In the genomic region with DNA sequence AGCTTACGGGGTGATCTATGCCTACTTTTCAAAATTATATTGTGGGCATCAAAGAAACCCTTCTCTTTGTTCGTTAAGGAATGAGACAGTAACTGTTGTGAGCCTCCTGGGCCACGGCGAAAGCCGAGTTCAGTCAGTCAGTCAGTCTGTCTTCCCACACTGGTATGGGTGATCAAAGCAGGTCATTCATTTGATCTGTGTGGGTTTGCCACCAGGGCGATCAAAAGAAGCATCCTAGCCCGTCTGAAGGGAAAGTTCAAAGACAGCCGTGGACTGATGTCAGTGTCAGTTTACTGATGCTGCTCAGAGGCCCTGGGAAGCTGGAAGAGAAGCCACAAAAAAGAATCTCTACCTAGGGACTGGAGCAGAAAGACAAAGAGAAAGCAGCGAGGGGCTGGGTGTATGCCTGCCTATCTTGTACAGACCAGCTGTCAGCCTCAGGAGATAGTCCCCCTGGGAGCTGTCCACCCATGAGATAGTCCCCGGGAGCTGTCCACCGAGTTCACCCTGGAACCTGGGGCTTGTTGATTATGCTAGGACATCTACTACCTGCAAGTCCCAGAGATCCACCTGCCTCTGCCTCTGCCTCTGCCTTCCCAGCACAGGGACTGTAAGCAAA, we compare ENCODE assay signal across 17 mouse cellular contexts. TPM values are rescaled to one million over a fixed set of nuclear protein-coding genes. Genes with fewer than 3 reads are reported as not detected.
A peak's percentile ranks its signal among the peaks of the same experiment; 100 is the strongest.
DNase-seq lines count a peak whose midpoint lies in the region; ATAC-seq and TF ChIP-seq lines count a peak whose summit lies in the region.
"Had no signal": no experiment of that assay in that cellular context is flagged by ENCODE, and none has a peak within 500 bp of the region (broad histone marks: within the 10 kb centered on the region; RNA-seq: fewer than 3 reads in every experiment).

No protein-coding gene starts in this region.

- peak; percentile 80 for DNase-seq in heart, embryonic 10.5 days (ENCODE audit: low spot score)
- no peak for DNase-seq in heart, postnatal 36 days
- DNase-seq in thymus, postnatal 0 days (ENCODE audit: low spot score): peak; percentile 36
- no peak for DNase-seq in thymus, adult 2 months
- DNase-seq in layer of hippocampus, adult 2 months (ENCODE audit: low spot score in 2 of 2): no peak
- DNase-seq in right cerebral cortex, postnatal 25 days: no peak
- DNase-seq in left cerebral cortex, postnatal 36 days (ENCODE audit: low spot score in 2 of 2): no peak
- DNase-seq: cerebellum, adult 2 months; gastrocnemius, postnatal 25 days; lung, embryonic 14.5 days; right cerebral cortex, postnatal 14 days; thymus, adult 18-20 months had no signal

- WGBS in heart, embryonic 10.5 days: 62% methylated on average over 11 of the region's 11 CpGs
- 23% methylated on average over 11 of the region's 11 CpGs for WGBS in thymus, adult 2 months

- 0 out of 2 replicates have a peak, but pooled peaks cover 5% of the 10 kb centered on the region for H3K4me1 ChIP-seq in heart, embryonic 10.5 days
- peaks cover 31% of the 10 kb centered on the region for H3K4me1 ChIP-seq in thymus, adult 2 months (replicated peaks; ENCODE audit: control insufficient read depth, insufficient read depth, low read length)
- H3K4me1 ChIP-seq: hindbrain, embryonic 13.5 days; intestine, embryonic 15.5 days; limb, embryonic 10.5 days had no signal

- H3K36me3 ChIP-seq in heart, embryonic 10.5 days: peaks cover 15% of the 10 kb centered on the region; the same call in 1 of the 2 replicates
- no peaks in the 10 kb centered on the region for H3K36me3 ChIP-seq in thymus, adult 2 months (ENCODE audit: control insufficient read depth, insufficient read depth, low read length)
- H3K36me3 ChIP-seq: forebrain, embryonic 10.5 days; hindbrain, embryonic 13.5 days; intestine, embryonic 15.5 days; limb, embryonic 10.5 days had no signal

- intact Hi-C loops in heart, postnatal 36 days (cut with DNase I): no loop called here
- intact Hi-C loops in left cerebral cortex, postnatal 36 days (cut with DNase I): loop anchor here (5.0 kb wide), 1 partner anchor 40 kb away; no protein-coding TSS in a partner anchor

- TF ChIP-seq CTCF in thymus, adult 2 months (IDR thresholded peaks at IDR 0.05; ENCODE audit: borderline replicate concordance, control insufficient read depth, extremely low read depth, insufficient read depth, low read length, poor library complexity): no peak
- TF ChIP-seq CTCF in layer of hippocampus, adult 2 months (conservative IDR thresholded peaks at IDR 0.05): no peak

- no peaks in the 10 kb centered on the region for H3K27me3 ChIP-seq in heart, embryonic 10.5 days (ENCODE audit: insufficient read depth, poor library complexity, severe bottlenecking)
- no peaks in the 10 kb centered on the region for H3K27me3 ChIP-seq in thymus, adult 2 months (ENCODE audit: control insufficient read depth, insufficient read depth, low read length)
- H3K27me3 ChIP-seq: hindbrain, embryonic 13.5 days; intestine, embryonic 15.5 days had no signal

- TF ChIP-seq POLR2A in thymus, adult 2 months (IDR thresholded peaks at IDR 0.05; ENCODE audit: control insufficient read depth, extremely low read depth, insufficient read depth, low read length, poor library complexity): no peak

- H3K27ac ChIP-seq in heart, embryonic 10.5 days: no peak overlapping the region
- H3K27ac ChIP-seq in thymus, adult 2 months (ENCODE audit: control insufficient read depth, insufficient read depth, low read length): no peak overlapping the region
- H3K27ac ChIP-seq in layer of hippocampus, adult 2 months: no peak overlapping the region
- H3K27ac ChIP-seq: forebrain, embryonic 10.5 days; hindbrain, embryonic 13.5 days; intestine, embryonic 15.5 days; limb, embryonic 10.5 days had no signal

- ATAC-seq in megakaryocyte progenitor cell, adult 5-6 weeks (replicated peaks; ENCODE audit: poor library complexity): peak; percentile 61
- ATAC-seq: intestine, embryonic 15.5 days had no signal

- no peaks in the 10 kb centered on the region for H3K9me3 ChIP-seq in heart, embryonic 10.5 days
- H3K9me3 ChIP-seq: forebrain, embryonic 10.5 days; hindbrain, embryonic 13.5 days; intestine, embryonic 15.5 days; limb, embryonic 10.5 days had no signal

- no peak overlapping the region for H3K4me3 ChIP-seq in heart, embryonic 10.5 days
- H3K4me3 ChIP-seq in thymus, adult 2 months (ENCODE audit: control insufficient read depth, insufficient read depth, low read length): no peak overlapping the region
- H3K4me3 ChIP-seq in layer of hippocampus, adult 2 months: no peak overlapping the region
- H3K4me3 ChIP-seq: forebrain, embryonic 10.5 days; hindbrain, embryonic 13.5 days; intestine, embryonic 15.5 days; limb, embryonic 10.5 days had no signal

RNA-seq across cellular contexts. Expression of gene Syk, which starts 34.2 kb away (rescaled TPM):
- polyA plus RNA-seq in heart, embryonic 10.5 days (2016; fragmentation: Nextera tagmentation; extraction: Ambion mirVana): 6.7 and 9.7 TPM in 2 replicates
- 10 to 100 TPM; 18.9 to 19.5 TPM for total RNA-seq in heart, postnatal 36 days (2021)
- 7.6 and 8.9 TPM in 2 replicates for polyA plus RNA-seq in thymus, postnatal 0 days (2015; fragmentation: Nextera tagmentation; extraction: Ambion mirVana)
- 22.4 and 24.3 TPM in 2 replicates for polyA plus RNA-seq in thymus, adult 2 months (2012; rRNA removed)
- 38.9 and 40.1 TPM in 2 replicates for total RNA-seq in megakaryocyte progenitor cell, adult 5-6 weeks (2015)
- total RNA-seq in megakaryocyte progenitor cell, adult 5-6 weeks (2017): 67.4 and 70.2 TPM in 2 replicates
- total RNA-seq in layer of hippocampus, adult 2 months (2021): 1 to 10 TPM; 3.1 TPM
- 1 to 10 TPM; 3.5 to 3.6 TPM for total RNA-seq in left cerebral cortex, postnatal 36 days (2021)

Comparison
In these comparisons a context has a peak if more than half of its experiments do, and no peak if none do; other contexts are left out.
1. DNase-seq: peak in heart, embryonic 10.5 days (single experiment) and thymus, postnatal 0 days (single experiment); none in heart, postnatal 36 days (0 of 2), thymus, adult 2 months (single experiment), layer of hippocampus, adult 2 months (0 of 2), right cerebral cortex, postnatal 25 days (single experiment) and left cerebral cortex, postnatal 36 days (0 of 2).
2. RNA of gene Syk, which starts 34.2 kb away (total RNA-seq): 38.9 to 70.2 TPM in megakaryocyte progenitor cell, adult 5-6 weeks and 18.9 to 19.5 TPM in heart, postnatal 36 days; 3.5 to 3.6 TPM in left cerebral cortex, postnatal 36 days and 3.1 TPM in layer of hippocampus, adult 2 months; every median in the first group is over 4 times any median in the second.